In the genomic region with DNA sequence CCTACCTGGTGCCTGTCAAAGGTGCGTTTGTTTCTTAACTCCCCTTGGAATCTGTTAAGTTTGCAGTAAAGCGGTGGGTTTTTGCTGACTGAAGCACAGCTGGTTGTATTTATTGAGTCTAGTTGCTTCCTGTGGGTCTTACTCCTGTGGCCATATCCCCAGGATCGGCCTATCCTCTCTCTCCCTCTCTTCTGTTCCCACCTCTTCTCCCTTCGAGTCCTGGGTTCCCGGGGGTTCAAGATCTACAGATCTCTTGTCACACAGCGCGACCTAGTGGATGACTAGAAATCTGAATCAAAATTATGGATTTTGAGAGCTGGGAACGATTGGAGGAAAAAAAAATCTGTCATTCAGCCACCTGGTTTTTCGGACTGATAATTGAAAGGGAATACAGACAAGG, we compare ENCODE assay signal across 7 mouse cellular contexts. TPM values are rescaled to one million over a fixed set of nuclear protein-coding genes. Genes with fewer than 3 reads are reported as not detected.
A peak's percentile ranks its signal among the peaks of the same experiment; 100 is the strongest.
DNase-seq lines count a peak whose midpoint lies in the region; ATAC-seq and TF ChIP-seq lines count a peak whose summit lies in the region.

No protein-coding gene starts in this region.

- peak; percentile 81 for TF ChIP-seq CTCF in cerebellum, adult 2 months (IDR thresholded peaks at IDR 0.05; ENCODE audit: borderline replicate concordance, insufficient read depth, low read depth, low read length)
- TF ChIP-seq CTCF in stomach, postnatal 0 days (IDR thresholded peaks at IDR 0.05; ENCODE audit: low read depth) = peak; percentile 83

- intact Hi-C loops in gastrocnemius, postnatal 14 days (cut with DNase I; ENCODE audit: low total_unique reads) = loop anchor here (5.0 kb wide), 2 partner anchors 934 to 949 kb away; no protein-coding TSS in a partner anchor

- TF ChIP-seq EP300 in stomach, postnatal 0 days (optimal IDR thresholded peaks at IDR 0.05) = no peak

- peaks cover 3% of the 10 kb centered on the region; the same call in 1 of the 2 replicates for H3K27me3 ChIP-seq in cerebellum, adult 2 months (ENCODE audit: control insufficient read depth, insufficient read depth, low read length)
- H3K27me3 ChIP-seq in stomach, postnatal 0 days (ENCODE audit: control insufficient read depth, insufficient read depth, low read length) = no peaks in the 10 kb centered on the region

- no peak overlapping the region for H3K9ac ChIP-seq in stomach, postnatal 0 days (ENCODE audit: low read length)

- H3K4me2 ChIP-seq in stomach, postnatal 0 days (replicated peaks; ENCODE audit: low read depth) = no peak overlapping the region

- H3K36me3 ChIP-seq in stomach, postnatal 0 days (ENCODE audit: control insufficient read depth, insufficient read depth, low read length) = no peaks in the 10 kb centered on the region

- peak; percentile 50 for DNase-seq in urinary bladder, postnatal 25 days (ENCODE audit: low spot score)
- DNase-seq in urinary bladder, postnatal 10 days (ENCODE audit: low spot score) = no peak
- DNase-seq in cerebellum, adult 2 months = peak; percentile 45 to 47
- peak; percentile 60 for DNase-seq in gastrocnemius, postnatal 14 days
- DNase-seq in kidney, postnatal 10 days = peak; percentile 81
- DNase-seq in lung, postnatal 25 days (ENCODE audit: low spot score) = peak; percentile 43
- DNase-seq in stomach, postnatal 0 days (ENCODE audit: low spot score) = peak; percentile 46

- ATAC-seq in stomach, postnatal 0 days (ENCODE audit: low FRiP score, low TSS enrichment) = no peak

- TF ChIP-seq POLR2A in cerebellum, adult 2 months (IDR thresholded peaks at IDR 0.05; ENCODE audit: borderline replicate concordance, insufficient read depth, low read length) = no peak

- H3K4me1 ChIP-seq in cerebellum, adult 2 months (ENCODE audit: control insufficient read depth, insufficient read depth, low read length) = no peaks in the 10 kb centered on the region
- H3K4me1 ChIP-seq in stomach, postnatal 0 days (replicated peaks; ENCODE audit: control insufficient read depth, insufficient read depth) = no peaks in the 10 kb centered on the region

- 6% methylated on average over 9 of the region's 9 CpGs for WGBS in cerebellum, adult 2 months
- 12% methylated on average over 9 of the region's 9 CpGs for WGBS in stomach, postnatal 0 days

- no peak overlapping the region for H3K4me3 ChIP-seq in cerebellum, adult 2 months (replicated peaks; ENCODE audit: insufficient read depth, low read depth, low read length)
- no peak overlapping the region for H3K4me3 ChIP-seq in stomach, postnatal 0 days (ENCODE audit: low read depth, low read length)

- no peak overlapping the region for H3K27ac ChIP-seq in cerebellum, adult 2 months (ENCODE audit: insufficient read depth, low read length)
- H3K27ac ChIP-seq in stomach, postnatal 0 days (replicated peaks) = no peak overlapping the region

- no peaks in the 10 kb centered on the region for H3K9me3 ChIP-seq in stomach, postnatal 0 days (ENCODE audit: control insufficient read depth, low read length)

RNA-seq across cellular contexts. Expression of a gene that starts 2.4 kb away (rescaled TPM):
- polyA plus RNA-seq in cerebellum, adult 2 months (2012; rRNA removed) = 6.0 and 6.4 TPM in 2 replicates
- 10 to 100 TPM; 55.3 to 60.1 TPM for total RNA-seq in gastrocnemius, postnatal 14 days (2021)
- polyA plus RNA-seq in stomach, postnatal 0 days (2015; fragmentation: Nextera tagmentation; extraction: Ambion mirVana) = 21.6 and 31.0 TPM in 2 replicates

RNA-seq across cellular contexts. Expression of a gene that starts 38.6 kb away (rescaled TPM):
- 707 and 723 TPM in 2 replicates for polyA plus RNA-seq in cerebellum, adult 2 months (2012; rRNA removed)
- 100 to 1,000 TPM; 494 to 598 TPM for total RNA-seq in gastrocnemius, postnatal 14 days (2021)
- 927 and 965 TPM in 2 replicates for polyA plus RNA-seq in stomach, postnatal 0 days (2015; fragmentation: Nextera tagmentation; extraction: Ambion mirVana)
